ENCODE assay signal across 17 mouse cellular contexts in the genomic region with DNA sequence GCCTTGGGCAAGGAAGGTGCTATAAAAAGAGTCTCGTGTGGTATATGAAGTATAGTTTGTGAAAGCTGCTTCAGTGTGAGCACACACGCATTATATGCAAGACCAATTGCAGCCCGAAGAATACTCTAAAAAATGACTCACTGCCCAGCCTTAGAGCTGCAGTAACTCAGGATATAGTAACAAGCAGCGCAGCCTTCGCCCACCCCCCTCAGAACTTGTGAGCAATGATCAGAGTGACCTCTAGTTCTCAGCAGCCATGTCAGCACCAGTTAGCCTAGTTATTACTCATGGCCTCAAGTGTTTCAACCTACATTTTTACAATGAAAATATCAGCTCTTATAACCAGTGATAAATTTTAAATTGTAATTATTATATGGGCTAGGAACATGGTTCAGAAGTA. TPM values are rescaled to one million over a fixed set of nuclear protein-coding genes. Genes with fewer than 3 reads are reported as not detected.
A peak's percentile ranks its signal among the peaks of the same experiment; 100 is the strongest.
DNase-seq lines count a peak whose midpoint lies in the region; ATAC-seq lines count a peak whose summit lies in the region.
"Had no signal": no experiment of that assay in that cellular context is flagged by ENCODE, and none has a peak within 500 bp of the region (broad histone marks: within the 10 kb centered on the region; RNA-seq: fewer than 3 reads in every experiment).

No protein-coding gene starts in this region.

- ATAC-seq in heart, embryonic 13.5 days (ENCODE audit: extremely low read depth, insufficient number of reproducible peaks, low FRiP score, low TSS enrichment), result no peak
- ATAC-seq in hindbrain, embryonic 12.5 days (ENCODE audit: low FRiP score), result no peak
- ATAC-seq: forebrain, embryonic 13.5 days; forebrain, postnatal 0 days; intestine, embryonic 16.5 days had no signal

- H3K4me3 ChIP-seq in heart, embryonic 13.5 days, result no peak overlapping the region
- H3K4me3 ChIP-seq in hindbrain, embryonic 12.5 days, result no peak overlapping the region
- H3K4me3 ChIP-seq: embryonic facial prominence, embryonic 10.5 days; forebrain, embryonic 13.5 days; heart, adult 2 months; hindbrain, embryonic 10.5 days; hindbrain, embryonic 15.5 days had no signal

- no peak overlapping the region for H3K9ac ChIP-seq in heart, embryonic 13.5 days
- no peak overlapping the region for H3K9ac ChIP-seq in hindbrain, embryonic 12.5 days
- H3K9ac ChIP-seq: forebrain, embryonic 13.5 days; forebrain, postnatal 0 days; hindbrain, embryonic 15.5 days had no signal

- 0 out of 2 replicates have a peak overlapping the region, but pooled peaks have one; percentile 29 for H3K27ac ChIP-seq in heart, embryonic 13.5 days (replicated peaks)
- no peak overlapping the region for H3K27ac ChIP-seq in hindbrain, embryonic 12.5 days
- H3K27ac ChIP-seq: embryonic facial prominence, embryonic 10.5 days; forebrain, embryonic 13.5 days; heart, adult 2 months; hindbrain, embryonic 10.5 days; hindbrain, embryonic 15.5 days had no signal

- no peaks in the 10 kb centered on the region for H3K9me3 ChIP-seq in heart, embryonic 13.5 days
- no peaks in the 10 kb centered on the region for H3K9me3 ChIP-seq in hindbrain, embryonic 12.5 days (replicated peaks)
- H3K9me3 ChIP-seq: embryonic facial prominence, embryonic 10.5 days; forebrain, embryonic 13.5 days; hindbrain, embryonic 10.5 days; hindbrain, embryonic 15.5 days had no signal

- intact Hi-C loops in heart, postnatal 10 days (cut with DNase I), result no loop called here

- WGBS in heart, embryonic 13.5 days, result 82% methylated on average over 5 of the region's 5 CpGs
- WGBS in hindbrain, embryonic 12.5 days, result 95% methylated on average over 5 of the region's 5 CpGs

- peaks cover 44% of the 10 kb centered on the region for H3K36me3 ChIP-seq in heart, embryonic 13.5 days
- H3K36me3 ChIP-seq in hindbrain, embryonic 12.5 days, result peaks cover 25% of the 10 kb centered on the region

- DNase-seq in adrenal gland, postnatal 10 days, result peak; percentile 43
- DNase-seq in adrenal gland, adult 18-20 months (ENCODE audit: low spot score in 2 of 2), result no peak
- no peak for DNase-seq in heart, postnatal 10 days
- peak; percentile 68 for DNase-seq in 3T3-L1 (ENCODE audit: low read depth, low spot score)
- peak; percentile 26 for DNase-seq in adrenal gland, postnatal 25 days
- DNase-seq: cerebellum, adult 2 months; cerebellum, postnatal 10 days; forebrain, postnatal 0 days; heart, adult 2 months; kidney, adult 9 months had no signal

- H3K4me1 ChIP-seq in heart, embryonic 13.5 days, result peaks cover 51% of the 10 kb centered on the region
- no peaks in the 10 kb centered on the region for H3K4me1 ChIP-seq in hindbrain, embryonic 12.5 days
- H3K4me1 ChIP-seq: embryonic facial prominence, embryonic 10.5 days; hindbrain, embryonic 10.5 days had no signal

- H3K4me2 ChIP-seq in heart, embryonic 13.5 days, result no peak overlapping the region
- H3K4me2 ChIP-seq in hindbrain, embryonic 12.5 days (replicated peaks), result no peak overlapping the region
- H3K4me2 ChIP-seq: forebrain, embryonic 13.5 days; hindbrain, embryonic 15.5 days had no signal

- H3K27me3 ChIP-seq in heart, embryonic 13.5 days (replicated peaks), result no peaks in the 10 kb centered on the region
- no peaks in the 10 kb centered on the region for H3K27me3 ChIP-seq in hindbrain, embryonic 12.5 days
- H3K27me3 ChIP-seq: forebrain, embryonic 13.5 days; hindbrain, embryonic 15.5 days had no signal

RNA-seq across cellular contexts. Expression of a gene that starts 21.1 kb away (rescaled TPM):
- total RNA-seq in adrenal gland, postnatal 10 days (2021), result 100 to 1,000 TPM; 348 to 351 TPM
- 100 to 1,000 TPM; 386 to 454 TPM for total RNA-seq in adrenal gland, adult 18-20 months (2021)
- polyA plus RNA-seq in heart, embryonic 13.5 days (2015; fragmentation: Nextera tagmentation; extraction: Ambion mirVana), result 501 and 529 TPM in 2 replicates
- 100 to 1,000 TPM; 245 to 270 TPM for total RNA-seq in heart, postnatal 10 days (2021)
- total RNA-seq in adrenal gland, postnatal 25 days (2021), result 429 and 434 TPM in 2 replicates
- polyA plus RNA-seq in hindbrain, embryonic 12.5 days (2016; fragmentation: Nextera tagmentation; extraction: Ambion mirVana), result 666 and 694 TPM in 2 replicates

RNA-seq across cellular contexts. Expression of a gene that starts 59.2 kb away (rescaled TPM):
- total RNA-seq in adrenal gland, postnatal 10 days (2021), result 10 to 100 TPM; 39.5 to 53.0 TPM
- total RNA-seq in adrenal gland, adult 18-20 months (2021), result 10 to 100 TPM; 45.5 to 79.4 TPM
- polyA plus RNA-seq in heart, embryonic 13.5 days (2015; fragmentation: Nextera tagmentation; extraction: Ambion mirVana), result 0.84 and 0.95 TPM in 2 replicates
- total RNA-seq in heart, postnatal 10 days (2021), result under 1 TPM; 0.48 to 0.84 TPM
- total RNA-seq in adrenal gland, postnatal 25 days (2021), result 84.6 and 96.5 TPM in 2 replicates
- polyA plus RNA-seq in hindbrain, embryonic 12.5 days (2016; fragmentation: Nextera tagmentation; extraction: Ambion mirVana), result 3.7 and 5.0 TPM in 2 replicates

Comparison
In these comparisons a context has a peak if more than half of its experiments do, and no peak if none do; other contexts are left out.
1. DNase-seq: peak in adrenal gland, postnatal 10 days (single experiment), 3T3-L1 (single experiment) and adrenal gland, postnatal 25 days (single experiment); none in adrenal gland, adult 18-20 months (0 of 2) and heart, postnatal 10 days (0 of 2).
2. RNA of a gene that starts 59.2 kb away (total RNA-seq): 84.6 to 96.5 TPM in adrenal gland, postnatal 25 days, 45.5 to 79.4 TPM in adrenal gland, adult 18-20 months and 39.5 to 53.0 TPM in adrenal gland, postnatal 10 days; 0.48 to 0.84 TPM in heart, postnatal 10 days; every median in the first group is over 10 times any median in the second.